Mouse (Mus musculus) ES-E14 (cell line): Measurements from ENCODE around the gene Sirt1.

Source experiments
- CHD2 ChIP-seq: IDR thresholded peaks from 2 replicates; pipeline ENCODE4 v1.6.1; 2014; ENCODE audit warnings: mild to moderate bottlenecking, low read depth, low read length, inconsistent platforms
- HCFC1 ChIP-seq: IDR thresholded peaks from 2 replicates; pipeline ENCODE4 v1.6.1; 2012; ENCODE audit warnings: low read length, inconsistent platforms, borderline replicate concordance; ENCODE audit not compliant: insufficient read depth
- MAFK ChIP-seq: IDR thresholded peaks from 2 replicates; pipeline ENCODE4 v1.6.1; 2014; ENCODE audit warnings: mild to moderate bottlenecking, low read depth, low read length, inconsistent platforms; ENCODE audit not compliant: insufficient read depth

DNA sequence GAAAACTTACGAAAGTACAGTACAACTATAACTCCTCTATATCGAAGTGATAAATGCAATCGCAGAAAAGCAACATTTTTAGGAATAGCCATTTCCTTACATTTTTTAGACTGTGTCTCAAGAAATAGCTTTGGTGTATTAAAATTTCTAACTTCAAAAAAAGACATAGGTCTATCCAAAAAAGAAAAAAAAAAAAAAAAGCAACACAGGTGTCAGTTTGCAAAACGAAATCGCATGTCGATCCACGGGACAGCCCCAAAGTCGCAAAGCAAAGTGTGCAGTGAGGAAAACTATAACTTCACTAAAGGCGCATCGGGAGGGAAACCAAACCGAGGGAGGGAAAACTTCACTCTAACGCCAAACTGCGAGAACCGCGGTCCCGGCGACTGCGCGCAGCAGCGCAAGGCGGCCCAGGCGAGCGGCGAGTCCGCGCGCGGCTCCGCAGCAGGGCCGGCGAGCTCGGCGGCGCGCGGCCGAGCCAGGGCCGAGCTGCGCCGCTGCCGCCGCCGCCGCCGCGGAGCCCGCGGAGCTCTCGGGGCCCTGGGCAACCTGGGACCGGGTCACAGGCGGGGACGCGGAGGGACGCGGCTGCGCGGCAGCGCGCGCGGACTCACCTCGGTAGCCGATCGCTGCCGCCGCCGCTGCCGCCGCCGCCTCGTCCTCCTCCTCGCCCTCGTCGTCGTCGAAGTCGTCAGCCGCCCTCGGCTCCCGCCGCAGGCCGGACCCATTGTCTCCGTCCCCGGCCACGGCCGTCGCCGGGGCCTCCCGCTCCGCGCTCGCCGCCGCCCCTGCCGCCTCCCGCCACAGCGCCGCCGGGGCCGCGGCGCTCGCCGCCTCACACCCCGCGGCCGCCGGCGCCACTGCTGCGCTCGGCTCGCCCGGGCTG lies 43.3 kb downstream of the Sirt1 start:
- no peak for TF ChIP-seq HCFC1
- no peak for TF ChIP-seq CHD2
- no peak for TF ChIP-seq MAFK
